Mouse (Mus musculus) lung, adult 2 months (tissue): ENCODE data around the gene Rlf. TPM values are rescaled to one million over a fixed set of nuclear protein-coding genes. Genes with fewer than 3 reads are reported as not detected.
A peak's percentile ranks its signal among the peaks of the same experiment; 100 is the strongest.

Source experiments
- DNase-seq: peaks from one replicate; pipeline ENCODE4 v3.0.0; 2022
- H3K4me1 ChIP-seq: fragments of 200-500 bp; 2 replicates; pipeline ENCODE4 v1.6.1; 2011; ENCODE audit warnings: low read length; ENCODE audit not compliant: control insufficient read depth, insufficient read depth
- H3K4me3 ChIP-seq: fragments of 200-500 bp; replicated peaks from 2 replicates; pipeline ENCODE3; 2011; ENCODE audit warnings: low read depth, mild to moderate bottlenecking, control low read depth, low read length; ENCODE audit errors: extremely low read depth
- CTCF ChIP-seq: fragments of 200-500 bp; IDR thresholded peaks from 2 replicates; pipeline ENCODE4 v1.5.1; 2011; ENCODE audit warnings: mild to moderate bottlenecking, low read length, control low read depth; ENCODE audit not compliant: insufficient read depth
- POLR2A ChIP-seq: fragments of 200-500 bp; IDR thresholded peaks from 2 replicates; pipeline ENCODE4 v1.6.1; 2011; ENCODE audit warnings: low read depth, mild to moderate bottlenecking, control low read depth, low read length, borderline replicate concordance; ENCODE audit errors: extremely low read depth
- WGBS: fragments of 180-500 bp; shearing (Covaris S2); methylation state at CpG from one replicate; pipeline ENCODE4 v1.1.7; 2018; 5-methylcytosine and 5-hydroxymethylcytosine counted together
- polyA plus RNA-seq: library from polyadenylated mRNA; depleted of rRNA; stranded (reverse); fragments of >200 nt; gene quantifications from 2 replicates; pipeline ENCODE4 v1.2.3, GENCODE M21; 2012; rRNA removed

Gene Rlf
- 2.8 and 3.9 TPM in 2 replicates for polyA plus RNA-seq

DNA sequence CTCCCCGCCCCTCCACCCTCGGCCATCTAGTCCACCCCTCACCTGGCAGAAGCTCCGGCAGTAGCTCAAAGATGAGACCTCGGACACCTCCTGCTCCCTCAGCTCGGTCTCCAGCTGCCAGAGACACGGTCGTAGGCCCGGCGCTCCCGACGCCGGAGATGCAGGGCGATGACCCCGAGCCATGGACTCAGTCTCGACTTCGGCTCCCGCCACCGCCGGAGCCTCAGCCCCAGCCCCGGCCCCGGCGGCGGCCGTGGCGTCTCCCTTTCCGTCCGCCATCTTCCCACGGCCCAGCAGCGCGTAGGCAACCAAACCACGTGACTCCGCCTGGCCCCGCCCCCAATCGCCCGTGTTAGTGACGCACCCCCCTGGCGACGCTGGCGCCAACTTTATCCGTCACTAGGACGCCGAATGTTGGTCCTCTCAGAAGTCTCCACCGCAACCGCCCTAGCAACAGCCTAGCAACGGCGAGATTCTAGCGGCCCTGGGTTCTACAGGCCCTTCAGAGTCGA, at the start of gene Rlf:
Gene Rlf (minus strand): TSS at position 292 of the 512 bp plus-strand sequence.
- Histone ChIP-seq H3K4me3 (peak within 1 kb of the TSS; percentile 78), H3K4me1 (peaks cover 3% of the 10 kb centered on the region; the same call in 1 of the 2 replicates)
- TF ChIP-seq CTCF (no peak), POLR2A (peak; percentile 78)
- WGBS: 1% methylated on average over 48 of the region's 48 CpGs
- DNase-seq: peak; percentile 100

DNA sequence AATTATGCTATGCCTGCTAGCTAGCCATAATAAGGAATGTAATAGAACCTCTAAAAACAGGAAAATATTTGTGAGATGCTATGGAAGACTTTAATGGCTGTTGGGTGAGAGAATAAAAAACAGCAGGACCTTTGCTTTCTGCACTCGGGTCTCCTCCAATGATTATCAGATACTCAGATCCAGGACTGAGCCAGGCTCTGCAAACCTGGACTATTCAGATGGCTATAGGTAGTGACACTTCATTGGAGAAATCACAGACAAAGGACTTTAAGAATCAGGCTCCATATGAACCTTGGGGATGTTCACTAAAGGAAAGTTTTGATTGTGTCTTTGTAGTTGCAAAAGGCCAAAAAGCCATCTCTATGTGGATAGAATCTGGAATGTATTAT, 26.7 kb upstream of the Rlf start:
- Histone ChIP-seq H3K4me3 (no peak overlapping the region), H3K4me1 (no peaks in the 10 kb centered on the region)
- no peak for TF ChIP-seq POLR2A
- TF ChIP-seq CTCF: no peak
- no peak for DNase-seq
- whole genome bisulfite sequencing: 78% methylated on average over 1 of the region's 1 CpGs

DNA sequence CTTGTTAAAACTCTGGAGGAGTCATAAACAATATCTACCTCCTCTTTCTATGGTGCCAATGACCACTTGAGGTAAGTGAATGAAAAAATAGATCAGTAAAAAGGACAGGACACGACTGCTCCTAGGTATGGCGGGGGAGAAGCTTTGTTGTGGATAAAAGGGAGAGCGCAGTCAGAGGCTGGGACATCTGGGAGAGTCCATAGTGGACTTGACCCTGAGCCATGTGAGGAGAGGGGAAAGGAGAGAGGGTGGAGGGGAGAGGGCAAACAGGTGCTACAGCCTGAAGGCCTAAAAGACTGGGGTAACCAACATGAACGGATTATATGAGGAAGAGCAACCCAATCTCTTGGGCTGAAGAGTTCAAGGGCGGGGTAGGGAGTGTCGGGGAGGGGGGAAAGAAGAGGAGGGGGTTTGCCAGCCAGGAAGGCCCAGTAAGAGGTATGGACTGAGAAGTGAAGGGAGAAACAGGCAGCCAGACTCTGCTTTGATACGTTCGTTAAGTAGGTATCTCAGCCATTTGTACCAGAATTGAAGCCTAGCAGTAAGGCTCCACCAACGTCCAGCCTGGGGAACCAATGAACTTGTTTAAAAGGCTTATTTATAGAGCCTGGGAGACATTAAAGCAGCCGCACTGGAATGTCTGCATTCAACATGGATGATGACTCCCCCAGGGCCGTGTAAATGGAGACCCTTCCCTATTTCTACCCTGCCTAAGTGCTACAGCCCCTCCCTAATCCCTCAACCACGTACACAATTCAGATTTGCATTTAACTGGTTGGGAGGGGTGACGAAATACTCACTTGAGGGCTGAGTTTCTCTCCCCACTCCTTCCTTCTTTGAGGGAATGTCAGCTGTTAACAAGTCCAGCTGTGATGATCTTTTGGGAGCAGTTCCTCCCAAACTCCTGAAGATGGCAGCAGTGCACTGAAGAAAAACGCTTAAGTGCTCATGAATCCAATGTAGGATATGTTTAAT, 26.0 kb upstream of the Rlf start:
- TF ChIP-seq CTCF: no peak
- no peak for TF ChIP-seq POLR2A
- WGBS: 39% methylated on average over 14 of the region's 14 CpGs
- no peak for DNase-seq
- Histone ChIP-seq H3K4me3 (no peak overlapping the region), H3K4me1 (no peaks in the 10 kb centered on the region)

DNA sequence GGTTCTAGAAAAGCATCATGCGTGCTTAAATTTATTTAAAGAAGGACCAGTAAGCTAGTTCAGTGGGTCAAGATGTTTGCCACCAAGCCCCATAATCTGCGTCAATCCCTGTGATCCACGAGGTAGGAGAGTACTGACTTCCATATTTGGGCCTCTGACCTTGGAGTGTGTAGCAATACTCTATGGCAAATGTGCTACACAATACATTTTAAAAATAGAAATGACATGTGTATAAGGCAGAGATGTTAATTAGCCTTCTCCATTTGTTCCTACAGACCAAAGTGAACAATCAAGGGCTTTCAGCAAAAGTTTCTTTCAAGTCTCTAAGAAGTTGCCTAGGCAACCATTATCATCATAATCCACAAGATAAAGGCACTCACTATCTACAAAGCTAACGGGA, 25.0 kb upstream of the Rlf start:
- no peak for TF ChIP-seq POLR2A
- TF ChIP-seq CTCF: no peak
- no peak for DNase-seq
- Histone ChIP-seq H3K4me1 (no peaks in the 10 kb centered on the region), H3K4me3 (no peak overlapping the region)
- WGBS: 52% methylated on average over 4 of the region's 4 CpGs

DNA sequence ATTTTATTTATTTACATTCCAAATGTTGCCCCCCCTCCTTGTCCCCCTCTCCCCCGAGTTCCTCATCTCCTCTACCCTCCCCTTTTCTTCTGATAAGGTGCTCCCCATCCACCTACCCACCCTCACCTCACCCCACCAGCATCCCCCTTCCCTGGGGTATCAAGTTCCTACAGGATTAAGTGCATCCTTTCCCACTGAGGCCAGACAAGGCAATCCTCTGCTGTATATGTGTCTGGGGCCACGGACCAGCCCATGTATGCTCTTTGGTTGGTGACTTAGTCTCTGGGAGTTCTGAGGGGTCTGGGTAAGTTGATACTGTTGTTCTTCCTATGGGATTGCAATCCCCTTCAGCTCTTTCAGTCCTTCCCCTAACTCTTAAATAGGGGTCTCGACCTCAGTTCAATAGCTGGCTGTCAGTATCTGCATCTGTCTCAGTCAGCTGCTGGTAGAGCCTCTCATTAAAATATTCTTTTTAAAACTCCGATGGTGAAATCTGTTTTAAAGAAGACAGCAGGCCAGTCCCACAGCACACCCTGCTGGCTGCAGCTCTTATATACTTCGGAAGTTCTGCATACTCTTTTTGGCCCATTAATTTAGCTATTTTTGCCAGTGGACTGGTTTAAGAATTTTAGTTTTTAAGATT, 17.0 kb upstream of the Rlf start:
- Histone ChIP-seq H3K4me3 (no peak overlapping the region), H3K4me1 (no peaks in the 10 kb centered on the region)
- TF ChIP-seq POLR2A (no peak), CTCF (peak; percentile 67)
- WGBS: 10% methylated on average over 5 of the region's 5 CpGs
- DNase-seq: peak; percentile 13

DNA sequence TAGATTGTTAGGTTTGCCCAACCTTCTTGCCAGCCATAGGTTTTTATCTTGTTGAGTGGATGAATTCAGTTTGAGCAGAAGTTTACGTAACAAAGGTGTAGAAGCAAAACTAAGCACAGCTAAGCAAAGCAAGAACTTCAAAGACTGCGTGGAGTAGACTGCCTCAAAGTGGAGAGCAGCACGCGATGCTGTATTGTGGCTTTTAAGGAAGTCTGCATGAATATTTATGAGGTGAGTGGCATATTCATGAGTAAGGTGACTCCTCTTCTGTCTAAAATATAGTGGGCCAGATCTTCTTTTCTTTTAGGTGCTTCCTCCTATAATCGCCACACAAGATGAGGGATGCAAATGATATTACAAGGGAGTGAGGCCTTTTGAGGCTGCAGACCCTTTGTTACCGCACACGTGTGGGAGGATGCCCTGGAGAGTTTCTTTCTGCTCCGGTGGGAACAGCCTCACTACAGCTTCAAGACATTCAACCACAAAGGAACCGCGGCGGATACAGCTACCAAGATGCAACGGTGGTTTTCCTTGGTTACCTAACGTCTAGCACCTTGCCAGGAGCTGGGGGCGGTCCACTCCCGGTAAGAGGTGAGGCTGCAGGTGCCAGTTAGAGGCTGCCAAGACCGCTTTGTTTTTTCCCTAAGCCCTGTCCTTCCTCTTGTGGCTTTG, 16.2 kb upstream of the Rlf start:
- Histone ChIP-seq H3K4me3 (no peak overlapping the region), H3K4me1 (no peaks in the 10 kb centered on the region)
- no peak for DNase-seq
- TF ChIP-seq CTCF (no peak), POLR2A (no peak)
- WGBS: 4% methylated on average over 16 of the region's 16 CpGs

DNA sequence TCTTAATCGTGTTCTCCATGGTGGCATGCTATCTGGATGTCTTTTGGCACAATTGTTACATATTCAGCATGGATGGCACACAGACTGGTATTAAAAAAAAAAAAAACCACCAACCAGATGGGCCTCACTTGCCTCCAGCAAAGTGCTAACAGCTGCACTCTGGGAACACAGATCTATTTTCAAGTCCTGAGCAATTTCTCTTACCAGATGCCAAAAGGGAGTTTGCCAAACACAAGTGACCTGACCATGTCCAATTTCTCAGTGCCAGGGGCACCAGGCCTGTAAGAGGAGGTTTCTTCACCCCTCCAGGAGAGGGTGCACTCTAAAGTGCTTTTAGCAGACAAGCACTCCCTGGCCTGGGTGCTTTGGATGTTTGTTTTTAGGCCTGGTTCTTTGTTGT, 12.2 kb upstream of the Rlf start:
- DNase-seq: no peak
- H3K4me1 ChIP-seq: no peaks in the 10 kb centered on the region
- no peak overlapping the region for H3K4me3 ChIP-seq
- WGBS: 37% methylated on average over 1 of the region's 1 CpGs
- no peak for TF ChIP-seq CTCF
- no peak for TF ChIP-seq POLR2A

DNA sequence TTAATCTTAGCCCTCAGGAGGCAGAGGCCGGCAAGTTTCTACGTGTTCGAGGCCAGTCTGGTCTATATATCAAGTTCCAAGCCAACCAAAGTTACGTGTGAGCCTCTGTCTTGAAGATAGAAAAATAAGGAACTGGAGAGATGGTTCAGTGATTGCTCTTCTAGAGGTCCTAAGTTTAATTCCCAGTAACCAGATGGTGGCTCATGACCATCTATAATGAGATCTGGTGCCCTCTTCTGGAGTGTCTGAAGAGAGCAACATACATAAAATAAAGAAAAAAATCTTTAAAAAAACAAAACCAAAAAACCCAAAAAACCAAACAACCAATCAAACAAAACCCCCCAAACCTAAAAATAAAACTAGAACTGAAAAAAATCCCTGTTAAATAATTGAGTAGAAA, 10.3 kb upstream of the Rlf start:
- DNase-seq: no peak
- Histone ChIP-seq H3K4me1 (no peaks in the 10 kb centered on the region), H3K4me3 (no peak overlapping the region)
- TF ChIP-seq CTCF (no peak), POLR2A (no peak)
- WGBS: 85% methylated on average over 4 of the region's 4 CpGs

DNA sequence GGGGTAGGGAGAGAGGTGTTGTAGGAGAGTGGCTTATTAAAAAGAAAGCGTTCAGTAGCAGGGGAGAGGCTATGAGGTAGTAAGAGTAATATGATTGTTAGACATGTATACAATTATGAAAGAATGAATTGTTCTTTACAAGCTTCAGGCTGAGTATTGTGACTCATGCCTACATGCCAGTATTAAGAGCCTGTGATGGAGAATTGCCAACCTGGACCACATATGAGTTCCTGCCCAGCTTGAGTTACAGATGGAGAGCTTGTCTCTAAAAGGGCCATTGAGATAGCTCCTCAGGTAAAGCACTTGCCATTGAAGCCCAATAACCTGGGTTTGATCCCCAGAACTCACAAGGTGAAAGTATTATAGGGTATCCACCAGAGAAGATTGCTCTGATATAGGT, 8.3 kb upstream of the Rlf start:
- 81% methylated on average over 1 of the region's 1 CpGs for WGBS
- TF ChIP-seq POLR2A: no peak
- TF ChIP-seq CTCF: no peak
- no peaks in the 10 kb centered on the region for H3K4me1 ChIP-seq
- no peak for DNase-seq
- H3K4me3 ChIP-seq: no peak overlapping the region
